ENCODE assay signal across 31 mouse cellular contexts in the genomic region with DNA sequence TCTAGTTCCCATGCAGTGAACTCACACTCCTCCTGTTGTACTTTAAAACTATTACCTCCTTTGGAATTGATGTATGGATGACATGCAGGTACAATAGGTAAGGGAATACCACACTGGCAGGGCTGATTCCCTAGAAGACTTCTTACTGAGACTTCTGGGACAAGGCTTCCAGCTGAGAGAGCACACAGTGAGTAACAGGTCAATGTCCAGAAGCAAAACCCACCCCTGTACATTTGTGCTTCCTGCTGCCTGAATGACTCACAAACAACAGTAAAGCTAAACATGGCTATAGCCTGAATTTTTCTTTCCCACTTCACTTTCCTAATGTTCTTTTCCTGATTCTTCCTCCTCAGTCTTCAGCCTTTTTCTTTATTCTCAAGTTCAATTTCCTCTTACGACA.
"Had no signal": no experiment of that assay in that cellular context is flagged by ENCODE, and none has a peak within 500 bp of the region (broad histone marks: within the 10 kb centered on the region; RNA-seq: fewer than 3 reads in every experiment).

No protein-coding gene starts in this region.

- H3K4me1 ChIP-seq: limb, embryonic 12.5 days; limb, embryonic 13.5 days; limb, embryonic 15.5 days; liver, embryonic 12.5 days; liver, embryonic 13.5 days; liver, embryonic 15.5 days; lung, embryonic 15.5 days; megakaryocyte, embryonic 14.5 days; midbrain, embryonic 10.5 days; midbrain, embryonic 12.5 days; midbrain, embryonic 13.5 days; midbrain, embryonic 15.5 days had no signal

- H3K9ac ChIP-seq: limb, embryonic 12.5 days; limb, embryonic 13.5 days; limb, embryonic 15.5 days; liver, embryonic 12.5 days; liver, embryonic 13.5 days; liver, embryonic 14.5 days; liver, embryonic 15.5 days; liver, postnatal 0 days; lung, embryonic 14.5 days; lung, embryonic 15.5 days; midbrain, embryonic 12.5 days; midbrain, embryonic 13.5 days; midbrain, embryonic 15.5 days had no signal

- H3K27ac ChIP-seq: left cerebral cortex, adult 2 months; limb, embryonic 10.5 days; limb, embryonic 12.5 days; limb, embryonic 13.5 days; limb, embryonic 15.5 days; liver, embryonic 12.5 days; liver, embryonic 13.5 days; liver, embryonic 14.5 days; liver, embryonic 15.5 days; lung, embryonic 15.5 days; macrophage; midbrain, embryonic 10.5 days; midbrain, embryonic 12.5 days; midbrain, embryonic 13.5 days; midbrain, embryonic 15.5 days had no signal

- H3K36me3 ChIP-seq: limb, embryonic 10.5 days; limb, embryonic 12.5 days; limb, embryonic 13.5 days; limb, embryonic 15.5 days; liver, embryonic 12.5 days; liver, embryonic 13.5 days; liver, embryonic 15.5 days; lung, embryonic 15.5 days; midbrain, embryonic 10.5 days; midbrain, embryonic 12.5 days; midbrain, embryonic 13.5 days; midbrain, embryonic 15.5 days had no signal

- DNase-seq: left cerebral cortex, postnatal 4 days; liver; liver, embryonic 13.5 days; liver, postnatal 0 days; lung, adult 18-20 months; lung, embryonic 14.5 days; lung, postnatal 10 days; lung, postnatal 14 days; lung, postnatal 36 days; lung, postnatal 4 days; midbrain, embryonic 14.5 days had no signal

- H3K4me2 ChIP-seq: limb, embryonic 12.5 days; limb, embryonic 13.5 days; limb, embryonic 15.5 days; liver, embryonic 11.5 days; liver, embryonic 12.5 days; liver, embryonic 13.5 days; liver, embryonic 15.5 days; lung, embryonic 14.5 days; lung, embryonic 15.5 days; midbrain, embryonic 11.5 days; midbrain, embryonic 12.5 days; midbrain, embryonic 13.5 days; midbrain, embryonic 15.5 days had no signal

- H3K27me3 ChIP-seq: limb, embryonic 12.5 days; limb, embryonic 15.5 days; liver, embryonic 12.5 days; liver, embryonic 13.5 days; liver, embryonic 15.5 days; lung, embryonic 15.5 days; megakaryocyte, embryonic 14.5 days; midbrain, embryonic 12.5 days; midbrain, embryonic 13.5 days; midbrain, embryonic 15.5 days had no signal

- H3K4me3 ChIP-seq: left cerebral cortex, adult 2 months; limb, embryonic 10.5 days; limb, embryonic 12.5 days; limb, embryonic 13.5 days; limb, embryonic 15.5 days; liver, embryonic 12.5 days; liver, embryonic 13.5 days; liver, embryonic 15.5 days; lung, embryonic 15.5 days; megakaryocyte, embryonic 14.5 days; midbrain, embryonic 10.5 days; midbrain, embryonic 12.5 days; midbrain, embryonic 13.5 days; midbrain, embryonic 15.5 days; myocyte had no signal

- H3K9me3 ChIP-seq: limb, embryonic 10.5 days; limb, embryonic 12.5 days; limb, embryonic 13.5 days; limb, embryonic 15.5 days; liver, embryonic 12.5 days; liver, embryonic 13.5 days; liver, embryonic 15.5 days; lung, embryonic 15.5 days; megakaryocyte, embryonic 14.5 days; midbrain, embryonic 10.5 days; midbrain, embryonic 12.5 days; midbrain, embryonic 13.5 days; midbrain, embryonic 15.5 days had no signal

- ATAC-seq: liver, embryonic 12.5 days; liver, postnatal 0 days; lung, postnatal 0 days; midbrain, embryonic 13.5 days; midbrain, embryonic 15.5 days; midbrain, embryonic 16.5 days had no signal
